16 mouse cellular contexts compared by ENCODE assay signal in the genomic region with DNA sequence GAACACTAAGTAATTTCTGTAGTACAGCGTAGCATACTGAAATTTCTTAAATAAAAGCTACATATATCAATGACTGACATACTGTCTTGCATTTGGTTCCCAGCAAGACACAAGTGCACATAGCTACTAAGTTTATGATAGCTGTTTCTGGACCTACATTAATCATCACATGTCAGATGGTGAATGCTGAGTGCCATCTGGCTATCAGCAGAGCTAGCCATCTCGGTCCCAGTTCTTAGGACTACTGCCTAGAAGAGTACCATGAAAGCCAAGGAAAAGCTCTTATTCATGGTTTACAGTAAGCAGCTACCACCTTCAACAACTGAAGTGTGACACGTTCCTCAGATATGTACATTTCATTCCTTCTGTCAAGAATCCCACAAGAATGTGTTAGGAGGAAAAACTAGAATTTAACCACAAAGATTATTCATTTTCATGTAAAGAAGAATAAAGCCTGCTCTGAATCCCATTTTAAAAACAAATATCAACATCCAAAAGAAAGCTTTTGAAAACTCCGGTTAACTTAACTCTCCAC. TPM values are rescaled to one million over a fixed set of nuclear protein-coding genes. Genes with fewer than 3 reads are reported as not detected.
DNase-seq lines count a peak whose midpoint lies in the region; ATAC-seq lines count a peak whose summit lies in the region.
"Had no signal": no experiment of that assay in that cellular context is flagged by ENCODE, and none has a peak within 500 bp of the region (broad histone marks: within the 10 kb centered on the region; RNA-seq: fewer than 3 reads in every experiment).

No protein-coding gene starts in this region.

- ATAC-seq in frontal cortex, adult (ENCODE audit: low TSS enrichment) = 0 out of 2 replicates have a peak, but pooled peaks have one; percentile 36
- ATAC-seq in monocyte, adult 5-6 weeks (replicated peaks; ENCODE audit: insufficient number of reproducible peaks, low FRiP score, low TSS enrichment, poor library complexity, severe bottlenecking) = 0 out of 2 replicates have a peak, but pooled peaks have one; percentile 3
- ATAC-seq: activated CD4-positive, CD25-positive, alpha-beta regulatory T cell, adult 4 months; intestine, postnatal 0 days; Patski had no signal

- DNase-seq in frontal cortex, postnatal 25 days (ENCODE audit: low spot score in 2 of 2) = no peak
- peak; percentile 91 for DNase-seq in brain, adult 2 months (ENCODE audit: low read depth, low spot score)
- peak; percentile 65 for DNase-seq in cerebellum, adult 9-11 months
- no peak for DNase-seq in layer of hippocampus, adult 9-11 months
- DNase-seq in heart, adult 18-20 months = no peak
- DNase-seq: adrenal gland, postnatal 25 days; gastrocnemius, postnatal 10 days; heart, postnatal 14 days; kidney, postnatal 10 days; lung, postnatal 10 days; right cerebral cortex, postnatal 14 days had no signal

RNA-seq across cellular contexts. Expression of a gene that starts 7.2 kb away (rescaled TPM):
- 637 to 1,006 TPM (median 735 TPM) in 3 replicates for total RNA-seq in monocyte, adult 5-6 weeks (2017)
- 10 to 100 TPM; 14.7 to 20.8 TPM for total RNA-seq in heart, adult 18-20 months (2021)

Comparison
In these comparisons a context has a peak if more than half of its experiments do, and no peak if none do; other contexts are left out.
1. DNase-seq: peak in brain, adult 2 months (single experiment) and cerebellum, adult 9-11 months (single experiment); none in frontal cortex, postnatal 25 days (0 of 2), layer of hippocampus, adult 9-11 months (single experiment) and heart, adult 18-20 months (0 of 2).
2. RNA of a gene that starts 7.2 kb away (total RNA-seq): 637 to 1,006 TPM in monocyte, adult 5-6 weeks; 14.7 to 20.8 TPM in heart, adult 18-20 months; every median in the first group is over 10 times any median in the second.